Mouse (Mus musculus): ENCODE results near the gene Tox4.

Tox4 gene

DNA sequence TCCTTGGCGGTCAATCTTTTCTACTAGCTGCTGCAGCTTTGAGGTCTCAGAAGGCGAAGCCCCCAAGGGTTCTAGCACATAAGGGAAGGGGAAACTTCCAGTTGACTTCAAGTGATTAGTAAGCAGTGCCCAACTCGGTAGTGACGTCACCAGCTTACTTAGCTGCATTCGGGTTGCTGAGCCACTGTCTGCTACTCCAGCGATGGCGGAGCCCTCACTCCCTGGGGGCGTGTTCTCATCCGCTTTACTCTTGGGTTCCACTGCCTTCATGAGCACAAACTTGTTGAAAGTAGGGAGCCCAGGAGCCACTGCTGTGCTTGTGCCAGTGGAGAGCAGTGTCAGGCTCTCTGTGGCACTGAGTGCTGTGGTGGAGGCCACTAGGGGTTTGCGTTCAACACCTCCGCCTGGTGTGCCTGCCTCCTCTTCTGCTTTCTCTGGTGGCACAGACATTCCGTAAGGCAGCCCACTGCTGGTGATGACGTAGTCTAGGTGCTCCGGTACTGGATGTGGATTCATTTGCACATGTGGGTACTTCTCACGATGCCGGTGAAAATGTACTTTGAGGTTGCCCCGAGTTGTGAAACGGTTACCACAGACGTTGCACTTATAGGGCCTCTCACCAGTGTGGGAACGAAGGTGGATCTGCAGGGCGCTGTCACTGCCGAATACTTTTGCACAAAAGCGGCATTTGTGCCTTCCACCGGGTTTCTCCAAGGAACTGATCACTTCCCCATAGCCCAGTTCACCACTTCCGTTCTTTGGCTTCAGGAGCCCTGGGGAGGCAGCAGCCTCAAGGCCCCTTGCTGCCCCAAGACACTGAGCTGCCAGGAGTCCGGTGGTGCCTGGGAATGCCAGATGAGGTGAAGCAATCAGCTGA lies 35.2 kb downstream of the Tox4 start:
- no peak for DNase-seq

DNA sequence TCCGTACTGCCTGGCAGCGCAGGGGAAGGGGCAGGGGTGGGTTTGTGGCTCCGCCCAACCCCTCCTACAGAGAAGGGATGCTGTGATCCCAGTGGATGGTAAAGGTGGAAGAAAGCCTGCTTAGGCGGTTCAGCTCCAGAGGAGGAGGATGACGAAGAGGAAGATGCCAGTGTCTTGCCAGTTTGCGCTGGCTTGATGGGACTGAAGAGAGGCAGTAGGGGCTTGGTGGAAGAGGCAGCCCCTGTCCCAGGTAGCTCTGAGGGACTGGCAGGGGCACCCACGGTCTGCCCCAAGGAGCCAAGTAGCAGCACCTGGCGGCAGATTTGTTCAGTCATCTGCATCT lies 35.8 kb downstream of the Tox4 start:
- no peak for DNase-seq

DNA sequence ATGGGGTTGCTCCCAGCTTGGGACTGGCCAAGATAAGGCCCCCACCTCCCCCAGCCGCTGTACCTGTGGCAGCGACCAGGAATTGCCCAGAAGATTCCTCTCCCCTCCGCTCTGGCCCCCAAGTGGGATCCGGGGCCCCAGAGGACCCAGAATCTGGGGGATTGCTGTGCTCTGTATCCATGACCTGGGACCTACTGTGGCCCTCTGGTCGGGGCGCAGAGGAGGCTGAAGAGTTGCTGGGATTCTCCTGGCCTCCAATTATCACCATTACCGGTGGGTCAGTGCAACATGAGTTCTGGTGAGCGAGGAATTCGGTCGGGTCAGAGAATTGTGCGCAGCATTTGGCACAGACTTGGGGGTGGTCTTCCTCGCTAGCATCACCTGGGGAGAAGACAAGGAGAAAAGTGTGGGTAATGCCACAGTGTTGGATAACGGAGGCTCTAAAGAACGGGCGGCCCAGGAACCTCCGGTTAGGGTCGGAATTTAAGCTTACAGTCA lies 36.4 kb downstream of the Tox4 start:
- DNase-seq: no peak

DNA sequence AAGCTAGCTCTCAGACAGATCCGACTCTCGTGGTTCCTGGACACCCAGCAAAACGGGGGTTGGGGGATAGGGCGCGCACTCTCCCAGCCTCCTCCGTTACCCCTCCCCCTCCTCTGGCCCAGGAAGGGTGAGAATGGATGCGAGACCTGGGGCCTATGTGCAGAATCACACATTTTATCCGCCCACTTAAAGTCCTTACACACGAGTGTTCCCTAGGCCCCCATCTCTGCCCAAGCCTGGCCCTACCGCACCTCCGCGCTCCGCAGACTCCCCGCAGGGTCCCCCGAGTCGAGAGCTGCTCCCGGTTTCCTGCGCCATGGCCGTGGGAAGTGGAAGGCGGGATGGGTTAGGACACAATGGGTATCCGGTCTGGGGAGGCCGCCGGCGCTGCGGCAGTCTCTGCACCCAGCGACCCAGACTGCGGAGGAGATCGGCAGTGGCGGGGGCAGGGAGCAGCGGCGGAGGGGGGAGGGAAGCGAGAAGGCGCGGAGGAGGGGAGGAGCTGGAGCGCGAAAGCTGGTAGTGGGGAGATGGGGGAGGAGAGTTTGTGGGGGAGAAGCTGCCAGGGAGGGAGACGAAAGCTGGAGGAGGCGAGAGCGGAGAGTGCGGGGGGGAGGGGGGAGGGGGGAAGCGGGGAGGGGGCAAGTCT lies 37.0 kb downstream of the Tox4 start:
- peak; percentile 58 to 66 for DNase-seq

DNA sequence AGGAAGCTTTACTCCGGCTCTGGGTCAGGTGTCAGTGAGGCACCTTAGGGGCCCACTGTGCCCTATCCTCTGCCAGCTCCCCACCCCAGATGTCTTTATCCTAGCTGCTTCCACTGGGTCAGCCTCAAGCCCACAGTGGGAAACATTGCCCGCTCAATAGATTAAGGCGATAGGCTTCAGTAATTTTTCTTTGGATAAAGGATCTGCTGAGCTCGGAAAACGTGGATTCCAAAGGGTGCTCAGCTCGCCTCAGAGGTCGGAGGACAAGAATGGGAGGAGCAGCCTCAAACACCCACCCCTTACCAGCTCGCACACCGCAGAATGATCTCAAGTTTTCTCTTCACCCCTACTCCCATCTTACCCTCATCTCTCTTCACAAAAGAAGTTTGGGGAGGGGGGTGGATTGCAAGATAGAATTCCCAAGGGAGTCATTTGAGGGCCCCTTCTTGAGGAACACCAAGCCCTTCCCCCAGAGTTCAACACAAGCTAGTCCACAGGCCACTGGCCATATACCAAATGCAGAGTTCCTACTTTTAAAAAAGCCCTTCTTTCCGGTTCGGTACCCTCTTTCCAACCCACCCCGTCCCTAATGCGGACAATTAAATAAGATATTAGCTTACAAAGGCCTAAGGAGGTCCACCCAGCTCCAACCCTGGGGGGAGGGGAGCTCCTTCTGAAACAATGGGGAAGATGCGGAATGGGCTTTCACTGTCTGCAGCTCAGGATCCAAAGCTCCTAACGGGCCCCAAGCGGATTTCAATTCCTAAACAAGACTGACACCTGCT lies 37.7 kb downstream of the Tox4 start:
- DNase-seq: peak; percentile 68 to 73

DNA sequence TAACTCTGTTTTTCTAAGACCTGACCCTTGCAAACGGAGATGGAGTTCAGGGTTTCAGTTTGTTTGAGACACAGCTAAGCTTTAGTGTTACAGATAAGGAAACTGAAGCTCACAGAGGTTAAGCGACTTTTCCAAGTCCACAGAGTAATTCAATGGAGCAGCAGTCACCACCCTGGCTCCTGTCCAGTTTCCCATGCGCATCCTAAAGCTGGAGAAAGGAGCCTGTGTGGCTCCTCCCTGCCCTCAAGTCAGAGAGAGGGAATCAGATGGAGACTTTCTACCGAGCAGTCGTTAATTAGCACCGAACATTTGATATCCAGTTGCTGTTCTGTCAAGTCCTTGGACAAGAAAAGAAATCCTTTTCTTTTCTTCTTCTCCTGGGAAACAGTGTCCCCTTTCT lies 40.4 kb downstream of the Tox4 start:
- no peak for DNase-seq

DNA sequence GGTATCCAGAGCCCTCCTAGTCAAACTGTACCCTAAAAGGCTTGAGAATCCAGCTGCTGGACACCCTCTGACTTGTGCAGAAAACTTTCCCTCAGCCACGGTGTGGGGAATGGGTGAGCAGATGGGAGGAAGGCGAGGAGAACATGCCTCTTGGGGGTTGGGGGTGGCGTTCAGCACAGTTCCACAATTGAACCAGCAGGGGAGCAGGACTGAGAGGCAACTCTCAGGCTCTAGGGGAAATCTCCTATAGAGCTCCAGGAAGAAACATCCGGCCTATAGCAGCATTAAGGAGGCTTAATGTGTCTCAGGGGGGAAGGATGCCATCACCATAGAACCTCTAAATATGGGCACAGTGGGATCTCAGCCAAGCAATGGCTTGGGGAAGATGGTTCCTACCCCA lies 46.9 kb downstream of the Tox4 start:
- DNase-seq: no peak

DNA sequence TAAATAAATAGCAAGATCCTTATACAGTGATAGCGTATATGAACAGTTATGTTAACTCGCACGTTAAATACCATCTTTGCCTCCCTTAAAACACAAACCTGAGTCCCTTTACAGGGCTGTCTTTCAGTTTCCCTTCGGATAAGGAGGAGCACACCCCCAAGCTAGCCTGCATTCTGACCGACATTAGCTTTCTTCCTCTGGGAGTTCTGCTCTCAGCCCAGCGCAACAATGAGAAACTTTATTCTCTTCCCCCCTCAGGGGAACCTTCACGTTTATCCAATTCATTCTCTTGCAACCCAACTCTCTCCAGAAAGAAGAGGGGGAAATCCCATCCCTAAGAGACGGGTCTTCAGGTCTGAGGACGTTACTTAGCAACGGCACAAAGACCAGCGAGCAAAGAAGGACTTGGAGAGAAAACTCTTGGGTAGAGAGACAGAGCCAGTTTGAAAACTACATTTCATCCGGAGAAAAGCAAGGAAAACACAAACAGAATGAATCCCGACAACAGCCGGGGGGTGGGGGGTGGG lies 48.5 kb downstream of the Tox4 start:
- DNase-seq: no peak

DNA sequence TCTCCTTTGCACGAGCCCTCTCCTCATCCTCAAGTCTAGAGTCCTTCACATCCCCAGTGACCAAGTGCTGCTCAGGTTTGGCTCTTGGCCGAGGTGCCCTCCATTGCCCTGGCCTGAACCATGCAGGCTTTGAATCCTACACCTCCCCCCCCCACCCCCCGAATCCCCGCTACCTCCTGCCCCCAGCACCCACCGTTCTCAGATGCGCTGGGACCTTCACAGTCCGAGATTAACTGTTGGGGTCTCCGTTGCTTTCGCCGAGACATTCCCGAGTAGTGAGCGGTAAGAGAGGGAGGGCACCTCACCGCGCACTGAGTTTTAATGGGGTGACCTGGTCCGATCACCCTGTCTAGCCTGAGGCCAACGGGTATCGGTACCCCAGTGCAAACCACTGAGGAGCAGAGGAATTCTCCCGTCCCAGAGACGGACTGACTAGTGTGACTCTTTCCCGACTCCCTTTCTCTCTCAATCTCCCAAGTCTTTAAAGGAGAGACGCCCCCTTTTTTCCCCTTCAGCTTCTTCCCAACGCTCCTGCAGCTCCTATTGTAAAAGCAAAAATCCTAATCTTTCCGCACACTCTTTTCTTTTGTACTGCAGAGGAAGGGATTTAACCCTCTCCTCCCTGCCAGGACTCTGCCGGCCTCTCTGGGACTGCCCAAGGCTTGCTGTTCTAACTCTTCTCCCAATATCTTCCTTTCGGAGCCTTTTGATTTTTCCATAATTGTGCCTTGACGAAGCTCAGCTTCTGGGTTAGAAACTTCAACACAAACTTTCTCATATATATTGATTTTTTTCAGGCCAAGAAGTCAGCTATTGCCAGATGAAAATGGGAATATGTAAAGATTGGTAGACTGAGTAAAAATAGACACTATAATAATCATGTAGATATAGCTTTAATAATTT lies 49.2 kb downstream of the Tox4 start, which contains the start of gene Sall2:
Sall2 (minus strand) TSS at position 853 of the 903 bp plus-strand sequence.
- DNase-seq: no peak

DNA sequence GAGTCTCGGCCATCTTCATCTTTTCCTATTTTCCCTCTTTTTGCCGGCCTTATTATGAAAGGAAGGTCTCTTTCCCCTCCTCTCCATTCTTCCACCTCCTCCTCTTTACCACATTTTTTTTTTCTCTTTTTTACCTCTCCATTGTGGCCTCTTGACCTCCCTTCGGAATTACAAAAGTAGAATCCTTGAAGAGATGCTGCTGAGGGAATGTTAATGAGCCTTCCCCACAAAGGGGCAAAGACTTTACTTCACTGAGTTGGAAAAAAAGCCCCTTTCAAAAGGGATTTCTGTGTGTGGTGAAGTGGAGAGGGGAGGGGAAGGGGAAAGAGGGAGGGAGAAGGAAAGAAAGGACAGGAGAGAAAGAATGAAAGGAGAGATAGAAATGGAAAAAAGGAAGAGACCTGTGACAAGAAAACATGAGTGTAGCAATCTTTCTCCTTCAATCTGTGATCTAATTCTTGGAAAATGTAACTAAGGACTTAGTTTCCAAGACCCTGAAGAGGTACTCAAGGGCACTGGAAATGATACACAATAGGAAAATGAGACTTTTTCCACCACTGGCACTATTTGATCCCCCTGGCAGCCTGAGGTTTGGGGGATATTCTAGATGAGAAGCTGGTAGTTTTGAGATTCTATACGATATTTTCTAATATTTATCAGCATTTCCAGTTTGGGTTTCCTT lies 52.3 kb downstream of the Tox4 start:
- no peak for DNase-seq

DNA sequence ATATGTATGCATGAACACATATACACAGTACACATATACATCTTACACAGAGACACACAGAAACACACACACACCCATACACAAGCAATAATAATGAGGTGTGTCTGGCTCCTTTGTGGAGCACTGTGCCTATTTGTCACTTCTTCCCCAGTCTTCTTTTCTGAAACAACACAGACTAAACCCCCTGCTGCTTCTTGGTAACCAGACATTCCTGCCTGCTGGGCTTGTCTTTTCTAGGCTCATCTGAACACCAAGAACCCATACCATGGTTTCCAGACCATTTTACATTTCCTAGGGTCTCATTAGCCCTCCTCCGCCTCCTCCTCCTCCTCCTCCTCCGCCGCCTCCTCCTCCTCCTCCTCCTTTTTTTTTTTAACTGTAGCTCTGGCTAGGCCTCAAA lies 53.2 kb downstream of the Tox4 start:
- no peak for DNase-seq

DNA sequence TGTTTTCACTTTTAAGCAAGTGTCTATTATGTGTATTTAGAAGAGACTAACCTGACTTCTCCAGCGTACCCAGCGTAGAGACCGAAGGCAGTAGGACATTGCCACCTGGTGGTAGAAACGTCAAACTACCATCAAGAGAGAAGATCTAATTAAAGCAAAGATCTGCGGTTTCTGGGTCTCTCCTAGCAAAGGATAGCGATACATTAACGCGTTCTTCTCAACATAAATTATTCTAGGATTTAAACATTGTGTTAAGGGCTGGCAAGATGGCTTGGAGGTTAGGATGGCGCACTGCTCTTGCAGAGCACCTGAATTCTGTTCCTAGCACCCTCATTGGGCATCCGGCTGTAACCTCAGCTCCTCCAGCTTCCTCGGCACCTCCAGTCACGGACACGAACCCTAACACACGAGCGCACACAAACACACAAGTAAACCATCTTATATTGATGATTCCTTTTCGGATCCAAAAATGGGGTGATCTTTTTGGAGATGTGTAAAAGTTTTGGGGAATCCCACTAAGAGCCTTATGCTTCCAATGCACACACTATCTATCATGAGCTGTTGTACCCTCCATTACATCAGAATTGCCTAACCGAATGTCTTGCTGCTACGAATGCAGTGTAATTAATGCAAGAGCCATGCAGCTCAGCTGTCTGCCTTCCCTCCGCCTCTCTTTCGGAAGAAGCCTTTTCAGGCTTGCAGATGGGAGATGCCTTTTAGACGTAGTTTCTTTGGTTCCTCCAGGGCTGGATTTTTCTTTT lies 60.0 kb downstream of the Tox4 start:
- DNase-seq: peak; percentile 61 to 65

DNA sequence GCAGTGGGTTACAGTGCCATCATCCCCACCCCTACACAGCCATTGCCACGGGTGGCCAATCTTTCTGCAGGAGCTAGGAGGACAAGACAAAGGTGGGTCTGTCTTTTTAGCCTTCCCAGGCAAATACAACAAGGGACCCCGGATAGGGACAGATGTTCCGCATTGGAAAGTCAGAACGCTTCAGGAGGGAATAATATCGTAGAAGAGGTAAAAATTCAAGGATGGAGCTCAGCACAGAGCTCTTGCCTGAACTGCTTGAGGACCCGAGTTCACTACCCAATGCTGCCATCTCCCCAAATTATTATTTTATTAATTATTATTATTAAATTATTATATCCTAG lies 60.5 kb downstream of the Tox4 start:
- no peak for DNase-seq
